Mouse (Mus musculus): ENCODE measurements around the gene Efcab11. TPM values are rescaled to one million over a fixed set of nuclear protein-coding genes. Genes with fewer than 3 reads are reported as not detected.

Gene Efcab11
- polyA plus RNA-seq, 1 experiment from 2014 or later: 10.6 TPM

DNA sequence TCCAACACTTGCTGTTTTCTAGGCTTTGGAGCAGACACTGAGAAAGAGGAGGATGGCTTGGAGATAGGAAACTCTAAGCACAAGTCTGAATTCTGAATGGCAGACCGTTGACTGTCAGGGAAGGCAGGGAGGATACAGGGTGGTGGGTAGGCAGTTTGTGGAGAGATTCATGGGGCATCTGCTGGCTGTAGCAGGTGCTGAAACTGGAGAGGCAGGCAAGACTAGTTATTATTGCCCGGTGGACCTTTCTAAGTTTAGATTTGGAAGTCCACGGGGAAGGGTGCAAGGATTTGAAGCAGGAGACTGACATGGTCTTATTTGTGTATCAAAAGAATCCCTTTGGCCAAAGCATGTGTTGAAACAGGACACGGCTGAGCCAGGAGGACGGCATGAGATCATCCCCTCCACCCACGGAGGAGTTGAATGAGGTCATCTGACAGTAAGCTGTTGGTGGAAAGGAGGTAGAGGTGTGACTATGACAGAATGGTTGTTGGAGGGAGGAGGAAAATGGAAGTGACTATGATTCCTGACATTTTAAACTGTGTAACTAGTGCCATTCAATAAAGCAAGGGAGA is 197.7 kb downstream of the Efcab11 start:
- ATAC-seq (ENCODE audit: insufficient read depth, low FRiP score, low read depth): no peak
- no peak overlapping the region for H3K4me3 ChIP-seq (replicated peaks)
- no peaks in the 10 kb centered on the region for H3K27me3 ChIP-seq (replicated peaks)
- H3K4me1 ChIP-seq: no peaks in the 10 kb centered on the region
- WGBS: 62% methylated on average over 6 of the region's 6 CpGs
- H3K9ac ChIP-seq: no peak overlapping the region
- no peaks in the 10 kb centered on the region for H3K36me3 ChIP-seq
- no peak overlapping the region for H3K27ac ChIP-seq
- no peak overlapping the region for H3K4me2 ChIP-seq
- no peaks in the 10 kb centered on the region for H3K9me3 ChIP-seq

DNA sequence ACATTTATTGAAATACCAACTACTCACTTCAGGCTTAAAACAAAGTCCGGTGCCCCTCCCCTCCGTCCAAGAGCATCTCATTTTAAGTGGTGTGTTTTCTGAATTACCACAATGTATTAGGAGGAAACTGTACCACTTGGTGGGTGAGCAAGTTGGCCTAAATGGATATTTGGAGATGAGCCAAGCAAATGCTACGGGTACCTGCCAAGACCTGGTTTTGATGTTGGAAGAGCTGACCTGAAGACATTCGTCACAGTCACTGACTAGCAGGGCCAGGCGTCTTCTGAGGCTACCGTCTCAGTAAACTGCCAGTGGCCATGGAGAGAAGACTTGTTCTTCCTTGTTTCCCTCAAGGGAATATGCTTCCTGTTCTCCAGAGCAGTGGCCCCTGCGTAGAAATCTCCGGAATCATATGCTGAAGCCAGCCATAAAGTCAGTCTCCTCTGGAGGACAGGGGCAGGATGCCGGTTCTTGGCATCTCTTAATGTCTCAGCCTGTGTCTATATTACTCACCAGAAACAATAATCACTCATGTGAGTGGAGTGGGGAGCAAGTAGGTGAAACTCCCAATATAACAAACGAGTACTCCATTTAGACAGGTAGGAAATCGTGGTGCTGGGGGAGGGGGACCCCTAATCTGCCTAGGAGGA is 198.7 kb downstream of the Efcab11 start:
- Histone ChIP-seq H3K4me1 (no peaks in the 10 kb centered on the region), H3K9me3 (no peaks in the 10 kb centered on the region), H3K36me3 (no peaks in the 10 kb centered on the region), H3K27ac (no peak overlapping the region), H3K4me2 (no peak overlapping the region), H3K27me3 (replicated peaks) (no peaks in the 10 kb centered on the region), H3K4me3 (replicated peaks) (no peak overlapping the region), H3K9ac (no peak overlapping the region)
- no peak for ATAC-seq (ENCODE audit: insufficient read depth, low FRiP score, low read depth)
- 64% methylated on average over 11 of the region's 11 CpGs for WGBS

DNA sequence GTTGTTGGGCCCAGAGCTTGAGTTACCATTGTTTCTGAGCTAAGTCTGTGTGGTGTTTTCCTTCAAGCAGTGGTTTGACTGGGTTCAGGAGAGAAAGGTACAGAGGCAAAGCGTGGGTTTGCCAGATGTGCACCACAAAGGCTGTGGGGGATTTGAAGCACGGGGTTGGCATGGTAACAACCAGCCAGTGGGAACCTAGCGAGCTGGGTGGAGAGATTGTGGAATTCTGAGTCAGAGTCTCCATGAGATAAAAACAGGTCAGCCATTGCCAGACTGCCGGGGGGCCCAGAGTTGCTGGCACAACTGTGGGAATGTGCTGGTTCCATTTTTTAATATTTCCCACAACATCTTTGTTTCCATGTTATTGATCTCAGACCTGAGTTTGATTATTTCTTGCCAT is 202.6 kb downstream of the Efcab11 start:
- H3K9ac ChIP-seq: no peak overlapping the region
- H3K27ac ChIP-seq: no peak overlapping the region
- no peak overlapping the region for H3K4me3 ChIP-seq (replicated peaks)
- H3K9me3 ChIP-seq: no peaks in the 10 kb centered on the region
- H3K4me2 ChIP-seq: no peak overlapping the region
- no peaks in the 10 kb centered on the region for H3K4me1 ChIP-seq
- H3K27me3 ChIP-seq (replicated peaks): no peaks in the 10 kb centered on the region
- no peaks in the 10 kb centered on the region for H3K36me3 ChIP-seq
- WGBS: 41% methylated on average over 4 of the region's 4 CpGs
- ATAC-seq (ENCODE audit: insufficient read depth, low FRiP score, low read depth): no peak

DNA sequence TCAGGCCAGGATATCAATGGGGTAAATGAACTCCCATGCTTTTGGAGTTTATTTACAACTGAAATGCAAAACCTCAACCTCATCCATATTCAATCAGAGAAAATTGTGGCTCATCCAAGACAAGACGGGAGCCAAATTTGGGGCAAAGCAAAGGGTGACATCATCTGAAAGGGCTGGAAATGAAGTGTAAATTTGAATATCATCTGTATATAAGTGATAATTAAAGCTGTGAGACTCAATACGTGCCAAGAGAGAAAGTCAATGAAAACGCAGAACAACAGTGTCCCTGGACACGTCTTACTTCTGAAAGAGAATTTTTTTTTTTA is 212.4 kb downstream of the Efcab11 start:
- Histone ChIP-seq H3K4me3 (replicated peaks) (no peak overlapping the region), H3K9ac (no peak overlapping the region), H3K36me3 (no peaks in the 10 kb centered on the region), H3K27me3 (replicated peaks) (no peaks in the 10 kb centered on the region), H3K4me2 (no peak overlapping the region), H3K27ac (no peak overlapping the region), H3K4me1 (0 out of 2 replicates have a peak, but pooled peaks cover 9% of the 10 kb centered on the region), H3K9me3 (no peaks in the 10 kb centered on the region)
- WGBS: 77% methylated on average over 4 of the region's 4 CpGs
- no peak for ATAC-seq (ENCODE audit: insufficient read depth, low FRiP score, low read depth)

DNA sequence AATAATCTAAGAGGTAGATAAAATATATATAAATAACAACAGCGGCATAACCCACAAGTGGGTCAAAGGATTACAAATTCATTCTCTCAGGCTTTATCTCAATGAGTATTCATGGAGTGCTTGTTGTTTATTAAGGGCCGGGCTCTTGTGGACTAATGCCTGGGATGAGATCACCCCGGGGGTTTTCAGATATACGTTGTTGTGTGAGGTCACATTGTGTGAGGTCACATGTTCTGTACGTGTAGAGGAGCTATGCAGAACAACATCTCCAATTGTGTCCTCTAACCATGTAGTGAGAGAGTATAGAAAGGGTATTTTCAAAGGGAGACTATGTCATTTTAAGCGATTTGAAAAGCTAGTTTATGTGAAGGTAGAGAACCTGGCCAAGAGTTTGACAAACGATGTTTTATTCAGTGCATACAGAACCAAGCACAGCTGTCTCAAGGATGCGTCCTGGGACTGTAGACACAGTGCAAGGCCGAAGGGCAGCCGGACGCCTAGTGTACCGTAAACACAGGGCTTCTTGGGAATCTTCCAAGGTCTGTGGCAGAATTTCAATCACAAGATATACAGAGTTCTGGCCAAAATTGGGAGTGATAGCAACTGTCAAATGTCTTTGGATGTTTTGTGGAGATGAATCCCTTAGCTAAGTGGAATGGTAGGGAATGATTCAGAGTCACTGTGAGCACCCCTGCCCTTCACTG is 212.9 kb downstream of the Efcab11 start:
- Histone ChIP-seq H3K27ac (peak overlapping the region; percentile 3; the same call in 1 of the 2 replicates), H3K4me3 (replicated peaks) (no peak overlapping the region), H3K9ac (no peak overlapping the region), H3K36me3 (no peaks in the 10 kb centered on the region), H3K27me3 (replicated peaks) (no peaks in the 10 kb centered on the region), H3K9me3 (no peaks in the 10 kb centered on the region), H3K4me1 (0 out of 2 replicates have a peak, but pooled peaks cover 9% of the 10 kb centered on the region), H3K4me2 (no peak overlapping the region)
- WGBS: 50% methylated on average over 12 of the region's 12 CpGs
- ATAC-seq (ENCODE audit: insufficient read depth, low FRiP score, low read depth): no peak

DNA sequence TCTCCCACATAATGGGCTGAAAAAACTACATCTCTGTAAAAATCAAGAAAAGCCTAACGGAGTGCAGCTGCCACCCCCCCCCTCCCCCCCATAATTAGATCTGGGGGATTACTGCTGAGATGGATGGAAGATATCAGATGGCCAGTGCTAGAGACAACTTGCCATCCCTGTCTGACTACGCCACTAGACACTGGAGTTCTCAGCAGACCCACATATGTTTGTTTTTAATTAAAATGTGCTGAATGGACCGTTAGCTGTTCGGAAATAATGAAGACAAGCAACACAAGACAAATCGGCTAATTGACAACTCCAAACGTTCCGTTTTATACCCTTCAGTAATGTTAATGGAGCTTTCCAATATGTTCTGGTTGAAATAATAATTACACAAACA is 213.5 kb downstream of the Efcab11 start:
- Histone ChIP-seq H3K4me2 (peak overlapping the region; percentile 36), H3K36me3 (no peaks in the 10 kb centered on the region), H3K9me3 (no peaks in the 10 kb centered on the region), H3K4me1 (0 out of 2 replicates have a peak, but pooled peaks cover 9% of the 10 kb centered on the region), H3K27me3 (replicated peaks) (no peaks in the 10 kb centered on the region), H3K27ac (peak overlapping the region; percentile 26; the same call in 1 of the 2 replicates), H3K4me3 (replicated peaks) (no peak overlapping the region), H3K9ac (no peak overlapping the region)
- ATAC-seq (ENCODE audit: insufficient read depth, low FRiP score, low read depth): no peak
- WGBS: 70% methylated on average over 7 of the region's 7 CpGs

DNA sequence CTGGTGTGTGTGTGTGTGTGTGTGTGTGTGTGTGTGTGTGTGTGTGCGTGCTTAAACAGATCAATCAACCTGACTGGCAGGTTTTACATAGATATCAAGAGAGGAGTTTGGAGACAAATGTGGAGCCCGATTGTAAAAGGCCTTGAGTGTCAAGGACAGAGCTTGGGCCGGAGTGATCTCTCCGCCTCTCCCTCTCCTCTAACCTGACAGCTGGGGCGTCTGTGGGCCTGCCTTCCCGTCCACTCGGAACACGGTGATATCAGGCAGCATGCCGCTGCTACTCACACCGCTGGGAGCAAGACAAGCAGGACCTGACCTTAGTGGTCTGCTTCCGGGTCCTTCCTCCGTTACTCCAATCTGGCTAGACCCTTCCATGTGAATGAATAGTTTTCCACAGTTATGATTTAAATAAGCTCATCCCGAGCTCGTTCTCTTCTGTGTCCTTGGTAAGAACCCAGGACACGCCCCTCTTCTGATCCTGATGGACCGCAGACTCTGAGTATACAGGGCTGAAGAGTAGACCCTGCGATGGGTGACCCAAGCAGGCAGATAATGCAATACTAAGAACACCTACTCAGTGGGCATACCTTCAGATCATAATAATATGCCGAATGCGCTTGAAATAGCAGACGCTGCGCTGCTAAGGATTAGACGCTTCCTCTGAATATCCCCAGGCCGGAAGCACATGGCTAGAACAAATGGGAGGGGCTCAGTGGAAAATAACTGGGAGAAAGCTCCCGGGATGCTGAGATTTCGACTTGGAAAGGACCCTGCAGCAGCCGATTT is 214.1 kb downstream of the Efcab11 start:
- no peaks in the 10 kb centered on the region for H3K9me3 ChIP-seq
- peak overlapping the region; percentile 26 for H3K27ac ChIP-seq
- 0 out of 2 replicates have a peak, but pooled peaks cover 9% of the 10 kb centered on the region for H3K4me1 ChIP-seq
- peak overlapping the region; percentile 36 for H3K4me2 ChIP-seq
- no peak overlapping the region for H3K4me3 ChIP-seq (replicated peaks)
- no peak overlapping the region for H3K9ac ChIP-seq
- ATAC-seq (ENCODE audit: insufficient read depth, low FRiP score, low read depth): peak; percentile 31; the same call in 1 of the 2 replicates
- H3K27me3 ChIP-seq (replicated peaks): no peaks in the 10 kb centered on the region
- WGBS: 57% methylated on average over 26 of the region's 26 CpGs
- H3K36me3 ChIP-seq: no peaks in the 10 kb centered on the region

DNA sequence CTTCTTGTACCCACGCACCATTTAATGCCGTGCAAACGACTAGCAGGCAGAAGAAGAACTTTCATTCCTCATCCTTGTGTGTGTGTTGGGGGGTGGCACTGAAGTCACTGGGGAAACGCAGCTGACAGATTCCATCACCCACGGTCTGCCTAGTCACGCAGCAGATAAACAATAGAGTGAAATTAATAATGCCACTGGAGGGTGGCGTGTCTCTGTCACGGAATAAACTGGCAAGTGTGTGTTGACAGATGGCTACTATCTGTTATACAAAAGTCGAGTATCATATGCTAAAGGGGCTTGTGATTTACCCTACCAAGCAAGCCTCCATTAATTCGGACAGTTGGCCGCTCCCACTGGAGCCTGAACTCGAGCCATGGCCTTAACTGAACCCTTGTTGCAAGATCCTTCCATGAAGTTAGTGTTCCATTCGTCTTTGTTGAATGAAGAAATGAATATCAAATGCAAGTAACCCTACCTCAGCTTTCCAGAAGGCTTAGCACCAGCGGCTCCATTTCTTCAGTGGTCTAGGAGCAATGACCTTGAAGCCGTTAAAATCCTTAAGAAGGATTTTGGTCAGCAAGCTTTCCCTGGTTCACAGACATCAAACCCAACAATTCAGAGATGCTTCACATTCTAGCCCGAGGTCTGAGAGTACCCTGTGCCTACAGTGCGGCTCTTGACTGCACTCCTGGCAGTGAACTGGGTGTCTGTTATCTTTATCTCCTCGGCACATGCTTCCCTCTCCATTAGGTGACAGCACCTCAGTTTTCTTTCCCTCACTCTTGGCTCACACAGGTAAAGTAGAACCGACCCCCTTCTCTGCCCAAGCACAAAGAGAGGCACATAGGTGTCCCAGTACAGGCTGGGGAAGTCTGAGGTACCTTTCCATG is 229.0 kb downstream of the Efcab11 start:
- H3K4me3 ChIP-seq (replicated peaks): no peak overlapping the region
- H3K4me1 ChIP-seq: no peaks in the 10 kb centered on the region
- H3K27ac ChIP-seq: no peak overlapping the region
- no peaks in the 10 kb centered on the region for H3K27me3 ChIP-seq (replicated peaks)
- H3K9ac ChIP-seq: no peak overlapping the region
- H3K4me2 ChIP-seq: no peak overlapping the region
- ATAC-seq (ENCODE audit: insufficient read depth, low FRiP score, low read depth): no peak
- H3K36me3 ChIP-seq: no peaks in the 10 kb centered on the region
- no peaks in the 10 kb centered on the region for H3K9me3 ChIP-seq
- WGBS: 88% methylated on average over 19 of the region's 19 CpGs

DNA sequence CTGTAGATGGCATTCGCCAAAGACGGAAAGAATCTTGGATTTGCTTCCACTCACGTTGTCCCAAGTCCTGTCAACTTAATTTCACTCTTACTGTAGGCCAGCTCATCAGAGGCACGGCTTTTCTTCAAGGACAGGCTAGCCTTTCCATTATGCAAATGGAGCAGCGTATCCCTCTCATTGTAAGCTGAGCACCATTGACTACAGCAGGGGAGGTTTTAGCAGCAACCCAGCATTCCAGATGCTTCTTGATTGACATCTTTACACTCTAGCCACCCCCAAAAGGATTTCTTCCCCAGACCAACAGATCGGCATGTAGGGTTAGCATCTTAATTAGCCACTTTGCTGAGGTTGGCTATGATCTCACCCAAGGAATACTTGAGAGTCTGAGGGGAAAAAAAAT is 231.8 kb downstream of the Efcab11 start:
- Histone ChIP-seq H3K36me3 (no peaks in the 10 kb centered on the region), H3K27me3 (replicated peaks) (no peaks in the 10 kb centered on the region), H3K4me2 (no peak overlapping the region), H3K4me3 (replicated peaks) (no peak overlapping the region), H3K9me3 (no peaks in the 10 kb centered on the region), H3K4me1 (no peaks in the 10 kb centered on the region), H3K9ac (no peak overlapping the region), H3K27ac (no peak overlapping the region)
- no peak for ATAC-seq (ENCODE audit: insufficient read depth, low FRiP score, low read depth)
- WGBS: 69% methylated on average over 6 of the region's 6 CpGs

DNA sequence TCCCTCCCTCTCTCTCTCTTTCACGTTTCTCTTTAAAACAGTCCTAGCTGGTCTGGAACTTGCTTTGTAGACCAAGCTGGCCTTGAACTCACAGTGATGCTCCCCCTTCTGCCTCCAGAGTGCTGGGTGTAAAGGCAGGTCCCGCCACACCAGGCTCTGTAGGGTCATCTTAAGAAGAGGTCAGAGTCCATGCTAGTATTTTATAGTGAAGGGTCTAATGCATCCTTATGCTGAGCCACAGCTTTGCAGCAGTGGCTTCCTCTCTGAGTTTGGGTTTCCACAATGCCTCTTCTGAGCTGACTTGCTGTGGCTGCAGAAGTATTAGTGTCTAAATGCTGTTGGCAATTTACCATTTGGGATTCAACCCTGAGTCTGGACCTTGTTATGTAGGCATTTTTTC is 234.5 kb downstream of the Efcab11 start:
- no peaks in the 10 kb centered on the region for H3K27me3 ChIP-seq (replicated peaks)
- no peaks in the 10 kb centered on the region for H3K4me1 ChIP-seq
- 50% methylated on average over 2 of the region's 2 CpGs for WGBS
- no peak overlapping the region for H3K27ac ChIP-seq
- no peaks in the 10 kb centered on the region for H3K36me3 ChIP-seq
- no peak overlapping the region for H3K9ac ChIP-seq
- H3K4me3 ChIP-seq (replicated peaks): no peak overlapping the region
- no peak overlapping the region for H3K4me2 ChIP-seq
- H3K9me3 ChIP-seq: no peaks in the 10 kb centered on the region
- no peak for ATAC-seq (ENCODE audit: insufficient read depth, low FRiP score, low read depth)

DNA sequence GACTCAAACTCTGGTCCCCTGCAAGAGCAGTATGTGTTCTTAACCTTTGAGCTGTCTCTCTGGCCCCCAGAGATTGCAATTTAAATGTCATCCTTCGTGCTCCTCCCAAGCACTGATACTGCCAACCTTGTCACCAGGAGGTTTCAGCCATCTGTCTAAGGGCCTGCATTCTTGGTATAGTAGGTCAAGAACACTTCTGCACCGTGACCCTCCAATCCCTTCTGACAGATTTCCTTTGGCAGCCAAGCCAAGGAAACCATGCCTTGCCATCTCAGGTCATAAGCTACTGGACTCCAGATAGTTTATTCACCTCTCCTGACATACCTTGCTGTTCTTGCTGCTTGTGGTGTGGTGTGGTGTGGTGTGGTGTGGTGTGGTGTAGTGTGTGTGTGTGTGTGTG is 235.5 kb downstream of the Efcab11 start:
- 90% methylated on average over 2 of the region's 2 CpGs for WGBS
- no peak for ATAC-seq (ENCODE audit: insufficient read depth, low FRiP score, low read depth)

More for the DNA sequence above, 235.5 kb downstream of the Efcab11 start:
- no peak overlapping the region for H3K4me2 ChIP-seq
- H3K36me3 ChIP-seq: no peaks in the 10 kb centered on the region
- H3K27ac ChIP-seq: no peak overlapping the region
- H3K9ac ChIP-seq: no peak overlapping the region
- no peaks in the 10 kb centered on the region for H3K27me3 ChIP-seq (replicated peaks)
- no peaks in the 10 kb centered on the region; the same call in 1 of the 2 replicates for H3K9me3 ChIP-seq
- no peaks in the 10 kb centered on the region for H3K4me1 ChIP-seq
- no peak overlapping the region for H3K4me3 ChIP-seq (replicated peaks)
